Mouse (Mus musculus) lung, embryonic 14.5 days (tissue): ENCODE measurements around the gene Dclk1. TPM values are rescaled to one million over a fixed set of nuclear protein-coding genes. Genes with fewer than 3 reads are reported as not detected.
A peak's percentile ranks its signal among the peaks of the same experiment; 100 is the strongest.

Experiments
- ATAC-seq: fragments of 200-750 bp; cut with Nextera tagmentation; 2 replicates; pipeline ENCODE4 v1.8.0; 2017; ENCODE audit warnings: mild to moderate bottlenecking, moderate TSS enrichment, moderate library complexity; ENCODE audit not compliant: insufficient read depth
- DNase-seq: peaks from one replicate; pipeline ENCODE4 v3.0.0-alpha.2; 2015
- H3K27ac ChIP-seq: fragments of 300-500 bp; sonication (generic); 2 replicates; pipeline ENCODE4 v1.5.1; 2014; ENCODE audit warnings: low read depth, mild to moderate bottlenecking, moderate library complexity
- H3K27me3 ChIP-seq: fragments of 300-500 bp; sonication (generic); 2 replicates; pipeline ENCODE4 v1.6.1; 2014; ENCODE audit warnings: low read length, control low read depth; ENCODE audit not compliant: insufficient read depth
- H3K36me3 ChIP-seq: fragments of 300-500 bp; sonication (generic); 2 replicates; pipeline ENCODE4 v1.6.1; 2014; ENCODE audit warnings: control low read depth; ENCODE audit not compliant: insufficient read depth
- H3K4me1 ChIP-seq: fragments of 300-500 bp; sonication (generic); 2 replicates; pipeline ENCODE4 v1.6.1; 2014; ENCODE audit warnings: antibody characterized with exemption, control low read depth; ENCODE audit not compliant: insufficient read depth
- H3K4me2 ChIP-seq: fragments of 300-500 bp; sonication (generic); 2 replicates; pipeline ENCODE4 v1.6.1; 2014; ENCODE audit warnings: mild to moderate bottlenecking
- H3K4me3 ChIP-seq: fragments of 300-500 bp; sonication (generic); 2 replicates; pipeline ENCODE4 v1.5.1; 2014; ENCODE audit warnings: low read depth, low read length
- H3K9ac ChIP-seq: fragments of 300-500 bp; sonication (generic); 2 replicates; pipeline ENCODE4 v1.6.1; 2014
- H3K9me3 ChIP-seq: fragments of 300-500 bp; sonication (generic); 2 replicates; pipeline ENCODE4 v1.6.1; 2016; ENCODE audit warnings: low read depth, low read length, control low read depth
- CTCF ChIP-seq: IDR thresholded peaks from 2 replicates; pipeline ENCODE4 v1.5.1; 2016; ENCODE audit warnings: antibody characterized with exemption, low read depth
- WGBS: fragments of 180-500 bp; shearing (Covaris S2); extraction: QIAGEN DNeasy Blood & Tissue Kit; methylation state at CpG from one replicate; pipeline ENCODE4 v1.1.7; 2014; 5-methylcytosine and 5-hydroxymethylcytosine counted together
- polyA plus RNA-seq: library from polyadenylated mRNA; unstranded; fragments of >200 nt; fragmentation: Nextera tagmentation; extraction: Ambion mirVana; gene quantifications from 2 replicates; pipeline ENCODE4 v1.2.1, GENCODE M21; 2014

Gene Dclk1
- polyA plus RNA-seq, 1 experiment from 2014 or later = 11.3 TPM

DNA sequence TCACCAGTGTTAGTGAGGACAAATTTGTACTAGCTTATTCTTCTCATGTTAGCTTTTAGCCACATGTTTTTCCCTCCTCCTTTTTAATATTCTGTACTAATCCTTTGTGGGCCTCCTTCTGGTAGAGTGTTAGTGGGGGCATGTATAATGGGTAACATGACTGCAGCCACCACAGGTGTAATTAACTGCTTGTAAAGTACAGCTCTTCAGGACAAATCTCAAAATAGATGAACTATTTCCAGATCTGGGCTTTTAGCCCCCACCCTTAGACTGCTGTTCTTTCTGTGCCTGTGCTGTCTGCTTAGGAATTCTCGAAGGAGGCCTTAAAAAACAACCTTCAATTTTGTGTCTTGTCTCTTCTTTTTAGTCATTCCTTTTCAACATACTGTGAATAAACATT is 35.7 kb downstream of the Dclk1 start:
- no peak for TF ChIP-seq CTCF
- WGBS = 63% methylated on average over 1 of the region's 1 CpGs
- Histone ChIP-seq H3K9ac (no peak overlapping the region), H3K4me1 (no peaks in the 10 kb centered on the region), H3K9me3 (no peaks in the 10 kb centered on the region), H3K27me3 (no peaks in the 10 kb centered on the region), H3K4me3 (no peak overlapping the region), H3K27ac (no peak overlapping the region), H3K36me3 (no peaks in the 10 kb centered on the region), H3K4me2 (no peak overlapping the region)
- ATAC-seq = no peak
- no peak for DNase-seq

DNA sequence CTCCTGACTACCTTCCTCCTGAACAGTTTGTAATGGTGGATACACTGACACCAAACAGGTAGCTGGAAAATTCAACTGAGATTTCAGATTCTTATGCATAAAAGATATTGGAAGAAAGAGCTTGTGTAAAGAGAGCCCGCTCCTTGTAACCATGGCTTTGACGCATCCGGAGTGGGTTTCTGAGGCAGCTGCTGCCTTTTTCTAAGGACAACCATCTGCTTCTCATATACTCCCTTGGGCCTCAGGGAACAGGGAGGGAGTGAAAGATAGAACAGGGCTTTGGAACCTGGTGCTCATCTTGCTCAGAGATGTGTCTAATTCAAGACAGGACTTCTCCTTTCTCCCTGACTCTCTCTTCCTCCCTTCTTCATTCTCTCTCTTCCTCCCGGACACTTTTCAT is 37.8 kb downstream of the Dclk1 start:
- Histone ChIP-seq H3K27me3 (no peaks in the 10 kb centered on the region), H3K9me3 (no peaks in the 10 kb centered on the region), H3K9ac (no peak overlapping the region), H3K4me2 (no peak overlapping the region), H3K27ac (no peak overlapping the region), H3K4me1 (no peaks in the 10 kb centered on the region), H3K4me3 (no peak overlapping the region), H3K36me3 (no peaks in the 10 kb centered on the region)
- DNase-seq (no peak), ATAC-seq (no peak)
- TF ChIP-seq CTCF = no peak
- WGBS = 87% methylated on average over 4 of the region's 4 CpGs

DNA sequence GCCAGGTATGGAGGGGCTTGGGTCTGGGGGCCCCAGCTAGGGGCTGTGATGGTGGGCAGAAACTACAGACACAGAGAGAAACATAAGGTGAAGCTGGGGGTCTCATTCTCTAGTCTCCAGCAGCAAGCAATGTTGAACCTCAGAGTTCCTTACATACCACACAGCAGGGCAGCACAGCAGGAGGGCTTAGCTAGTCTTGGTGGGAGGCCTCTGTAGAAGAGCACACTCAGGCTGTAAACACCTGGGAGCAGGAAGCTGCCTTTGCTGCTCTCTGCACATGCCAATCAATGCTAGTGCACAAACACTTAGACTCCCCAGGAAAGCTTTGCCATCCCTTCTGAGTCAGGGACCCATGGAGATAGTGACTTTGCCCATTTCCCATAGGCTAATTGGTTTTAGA is 38.3 kb downstream of the Dclk1 start:
- no peak for TF ChIP-seq CTCF
- Histone ChIP-seq H3K9me3 (no peaks in the 10 kb centered on the region), H3K27ac (no peak overlapping the region), H3K4me2 (no peak overlapping the region), H3K4me1 (no peaks in the 10 kb centered on the region), H3K9ac (no peak overlapping the region), H3K27me3 (no peaks in the 10 kb centered on the region), H3K4me3 (no peak overlapping the region), H3K36me3 (no peaks in the 10 kb centered on the region)
- DNase-seq = no peak
- no peak for ATAC-seq

DNA sequence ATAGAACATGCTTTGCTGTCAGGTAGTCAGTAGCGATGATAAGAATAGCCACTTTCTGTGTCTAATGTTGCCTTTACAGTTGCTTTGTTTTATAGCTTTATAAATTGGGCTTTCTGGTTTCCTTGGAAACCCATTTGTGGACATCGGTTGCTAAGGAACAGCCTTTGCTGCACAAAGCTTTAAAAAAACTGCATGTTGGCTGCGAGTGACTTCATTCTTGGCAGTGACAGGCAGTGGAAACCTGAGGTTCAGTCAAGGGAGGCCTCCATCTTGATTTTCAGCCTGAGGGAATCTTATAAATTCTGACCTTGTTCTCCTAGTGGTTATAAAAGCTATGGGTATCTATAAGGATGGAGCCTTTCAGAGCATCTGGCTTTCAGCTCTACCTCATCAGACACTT is 42.1 kb downstream of the Dclk1 start:
- Histone ChIP-seq H3K4me3 (no peak overlapping the region), H3K9me3 (no peaks in the 10 kb centered on the region), H3K4me1 (no peaks in the 10 kb centered on the region), H3K27me3 (no peaks in the 10 kb centered on the region), H3K27ac (no peak overlapping the region), H3K9ac (no peak overlapping the region), H3K36me3 (no peaks in the 10 kb centered on the region), H3K4me2 (no peak overlapping the region)
- no peak for TF ChIP-seq CTCF
- ATAC-seq (no peak), DNase-seq (peak; percentile 37)
- WGBS = 59% methylated on average over 3 of the region's 3 CpGs

DNA sequence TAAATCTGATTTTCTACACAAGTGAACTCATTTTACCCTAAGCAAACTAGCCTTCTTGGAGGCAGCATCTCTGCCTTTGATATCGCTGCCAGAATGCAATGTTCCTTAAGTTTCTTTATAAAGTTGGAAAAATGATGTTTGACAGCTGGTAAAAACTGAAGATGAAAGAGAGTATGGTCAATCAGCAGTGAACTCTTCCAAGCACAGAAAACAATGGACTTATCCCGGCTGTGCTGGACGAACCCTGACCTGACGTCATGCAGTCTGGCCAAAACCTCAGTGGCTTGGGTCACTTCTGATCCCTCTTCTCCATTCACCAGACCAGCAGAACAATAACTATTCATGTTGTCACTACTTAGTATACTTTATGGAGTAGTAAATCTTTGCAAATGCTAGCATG is 46.6 kb downstream of the Dclk1 start:
- no peak overlapping the region for H3K4me3 ChIP-seq
- H3K9ac ChIP-seq = no peak overlapping the region
- H3K9me3 ChIP-seq = no peaks in the 10 kb centered on the region
- H3K4me2 ChIP-seq = no peak overlapping the region
- DNase-seq = peak; percentile 12
- 57% methylated on average over 4 of the region's 4 CpGs for WGBS
- no peak for ATAC-seq
- H3K36me3 ChIP-seq = no peaks in the 10 kb centered on the region
- TF ChIP-seq CTCF = no peak
- H3K27ac ChIP-seq = no peak overlapping the region
- no peaks in the 10 kb centered on the region for H3K4me1 ChIP-seq
- no peaks in the 10 kb centered on the region for H3K27me3 ChIP-seq

DNA sequence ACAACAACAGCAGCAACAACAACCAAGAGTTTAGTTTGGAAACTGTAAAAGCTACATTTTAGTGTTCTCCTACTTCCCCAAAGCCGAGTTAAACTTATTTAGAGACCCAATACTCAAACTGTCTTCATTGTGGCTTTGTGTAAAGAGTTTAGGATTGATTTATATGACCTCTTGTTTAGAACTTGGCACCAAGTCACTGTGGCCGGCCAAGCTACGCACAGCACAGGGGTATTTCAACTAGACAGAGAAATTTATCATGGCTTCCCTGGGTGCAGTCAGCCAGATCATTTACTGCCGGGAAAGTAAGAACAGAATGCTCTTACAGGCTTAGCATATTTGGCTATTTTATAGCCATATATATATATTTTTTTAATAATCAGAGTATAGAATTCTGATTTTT is 49.8 kb downstream of the Dclk1 start:
- H3K4me3 ChIP-seq = no peak overlapping the region
- 39% methylated on average over 4 of the region's 4 CpGs for WGBS
- no peak overlapping the region for H3K4me2 ChIP-seq
- DNase-seq = peak; percentile 27
- no peaks in the 10 kb centered on the region for H3K4me1 ChIP-seq
- H3K9me3 ChIP-seq = no peaks in the 10 kb centered on the region
- H3K9ac ChIP-seq = no peak overlapping the region
- no peaks in the 10 kb centered on the region for H3K27me3 ChIP-seq
- no peak for ATAC-seq
- no peak for TF ChIP-seq CTCF
- no peak overlapping the region for H3K27ac ChIP-seq
- no peaks in the 10 kb centered on the region for H3K36me3 ChIP-seq

DNA sequence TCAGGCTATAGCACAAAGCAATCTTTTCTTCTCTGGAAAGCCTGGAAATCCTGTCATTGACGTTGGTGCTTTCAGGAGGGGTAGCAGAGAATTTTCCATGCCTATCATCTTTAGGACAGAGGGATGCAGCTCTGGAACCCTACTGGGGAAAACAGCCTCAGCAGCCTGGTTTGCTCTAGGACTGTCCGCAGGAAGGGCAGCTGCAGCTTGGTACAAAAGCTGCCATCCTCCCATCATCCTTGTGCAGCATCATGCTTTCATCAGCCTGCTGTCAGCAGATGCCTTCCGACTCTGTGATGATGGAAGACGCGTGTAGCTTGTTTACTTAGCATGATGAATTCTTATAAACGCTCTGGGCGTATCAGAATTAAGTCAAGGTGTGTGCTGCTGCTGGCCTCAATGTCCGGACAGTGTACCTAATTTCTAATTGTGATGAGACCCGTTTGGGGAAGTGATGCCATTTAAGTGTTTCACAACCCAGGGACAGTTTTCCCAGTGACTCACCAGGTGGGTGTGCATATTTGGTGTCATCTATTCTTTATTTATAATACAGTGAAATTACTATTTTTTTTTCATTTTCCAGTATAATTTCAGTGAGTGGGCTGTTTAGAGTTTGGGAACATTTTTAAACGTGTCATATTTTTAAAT is 50.7 kb downstream of the Dclk1 start:
- DNase-seq = no peak
- no peak for ATAC-seq
- H3K4me3 ChIP-seq = no peak overlapping the region
- no peak for TF ChIP-seq CTCF
- 56% methylated on average over 10 of the region's 10 CpGs for WGBS
- no peak overlapping the region for H3K9ac ChIP-seq
- H3K4me2 ChIP-seq = no peak overlapping the region
- H3K27ac ChIP-seq = no peak overlapping the region
- H3K4me1 ChIP-seq = no peaks in the 10 kb centered on the region
- H3K9me3 ChIP-seq = no peaks in the 10 kb centered on the region
- no peaks in the 10 kb centered on the region for H3K36me3 ChIP-seq
- H3K27me3 ChIP-seq = no peaks in the 10 kb centered on the region

DNA sequence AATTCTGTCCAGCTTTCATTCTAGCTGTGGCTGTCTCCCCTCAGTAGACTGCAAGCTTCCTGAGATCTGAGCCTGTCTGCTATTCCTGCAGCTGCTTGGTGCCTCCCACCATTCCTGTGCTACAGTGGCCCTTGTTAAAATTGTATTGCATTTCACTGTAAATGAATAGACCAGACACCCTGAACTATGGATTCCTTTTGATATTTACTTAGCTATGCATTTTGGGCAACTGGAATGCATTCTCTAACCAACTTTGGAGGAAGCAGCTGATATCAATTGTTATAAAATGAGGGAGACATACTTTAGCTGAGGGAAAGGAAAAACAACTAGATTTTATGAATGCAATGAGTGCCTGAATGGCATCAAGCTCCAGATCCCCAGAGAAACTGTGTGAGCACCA is 63.5 kb downstream of the Dclk1 start:
- no peak for ATAC-seq
- H3K4me3 ChIP-seq = no peak overlapping the region
- DNase-seq = no peak
- no peaks in the 10 kb centered on the region for H3K36me3 ChIP-seq
- no peak overlapping the region for H3K27ac ChIP-seq
- TF ChIP-seq CTCF = no peak
- H3K9ac ChIP-seq = no peak overlapping the region
- H3K4me2 ChIP-seq = no peak overlapping the region
- no peaks in the 10 kb centered on the region for H3K9me3 ChIP-seq
- no peaks in the 10 kb centered on the region for H3K4me1 ChIP-seq
- no peaks in the 10 kb centered on the region for H3K27me3 ChIP-seq
